Mouse (Mus musculus) liver, embryonic 14.5 days (tissue): Measurements from ENCODE around the gene Wnt3a.

Source experiments
- CTCF ChIP-seq: IDR thresholded peaks from 2 replicates; pipeline ENCODE4 v1.5.1; 2016; ENCODE audit warnings: antibody characterized with exemption, low read depth, control low read depth
- EP300 ChIP-seq: IDR thresholded peaks from 2 replicates; pipeline ENCODE4 v1.6.1; 2016; ENCODE audit warnings: antibody characterized with exemption, low read depth

GRCm38 (mm10) chr11:59209580-59209979 lies 81.0 kb downstream of the Wnt3a start:
- no peak for TF ChIP-seq CTCF
- no peak for TF ChIP-seq EP300
